Mouse (Mus musculus): Measurements from ENCODE around the gene B4galnt4. TPM values are rescaled to one million over a fixed set of nuclear protein-coding genes. Genes with fewer than 3 reads are reported as not detected.

The B4galnt4 gene
- total RNA-seq, 2 experiments from 2014 or later = not detected

- peak; percentile 78 for DNase-seq
These were observed 19.2 kb upstream of the B4galnt4 start for GRCm38 (mm10) chr7:141041661-141042060.

DNA sequence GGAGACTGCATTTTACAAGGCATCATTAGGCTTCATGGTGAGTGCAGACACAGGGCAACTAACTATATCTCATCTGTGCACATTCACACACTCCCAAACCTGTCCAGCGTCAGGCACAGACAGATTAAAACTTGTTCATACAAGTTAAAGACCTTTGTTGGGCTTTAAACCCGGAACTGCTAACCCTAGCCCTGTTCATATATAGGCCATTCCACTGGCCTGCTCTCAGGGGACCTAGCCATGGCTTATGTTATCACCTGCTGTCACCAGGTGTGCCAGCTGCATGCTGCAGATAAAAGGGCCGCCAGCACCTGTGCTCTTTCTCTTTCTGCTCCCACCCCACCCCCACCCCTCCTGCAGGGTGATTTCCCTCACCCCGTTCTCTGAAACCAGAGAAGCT is 18.4 kb upstream of the B4galnt4 start:
- no peak for DNase-seq

GRCm38 (mm10) chr7:141046931-141047580 is 13.8 kb upstream of the B4galnt4 start:
- peak; percentile 60 for DNase-seq

GRCm38 (mm10) chr7:141047581-141048225 is 13.2 kb upstream of the B4galnt4 start:
- peak; percentile 87 for DNase-seq

- DNase-seq = peak; percentile 87
These were observed 12.4 kb upstream of the B4galnt4 start for GRCm38 (mm10) chr7:141048226-141049218.

- DNase-seq = no peak
These were observed 11.6 kb upstream of the B4galnt4 start for GRCm38 (mm10) chr7:141049326-141049725.

GRCm38 (mm10) chr7:141051060-141051685 is 9.7 kb upstream of the B4galnt4 start:
- DNase-seq = no peak

DNA sequence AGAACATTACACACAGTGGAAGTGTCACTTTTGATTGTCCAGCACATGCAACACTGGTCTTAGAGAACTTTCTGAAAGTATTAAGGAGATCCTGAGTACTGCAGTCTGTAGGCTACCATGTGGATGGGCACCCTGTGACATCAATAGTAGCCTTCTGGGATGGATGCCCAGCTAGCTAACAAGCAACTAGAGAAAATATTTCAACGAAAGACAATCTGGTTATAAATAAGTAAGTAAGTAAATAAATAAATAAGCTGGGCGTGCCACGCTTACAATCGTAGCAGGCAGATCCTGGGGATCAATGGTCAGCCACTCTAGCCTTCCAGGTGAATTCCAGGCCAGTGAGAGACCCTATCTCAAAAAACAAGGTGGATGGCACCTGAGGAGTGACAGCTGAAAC is 8.9 kb upstream of the B4galnt4 start:
- no peak for DNase-seq

- DNase-seq = no peak
These were observed 8.5 kb upstream of the B4galnt4 start for GRCm38 (mm10) chr7:141052421-141052820.

DNA sequence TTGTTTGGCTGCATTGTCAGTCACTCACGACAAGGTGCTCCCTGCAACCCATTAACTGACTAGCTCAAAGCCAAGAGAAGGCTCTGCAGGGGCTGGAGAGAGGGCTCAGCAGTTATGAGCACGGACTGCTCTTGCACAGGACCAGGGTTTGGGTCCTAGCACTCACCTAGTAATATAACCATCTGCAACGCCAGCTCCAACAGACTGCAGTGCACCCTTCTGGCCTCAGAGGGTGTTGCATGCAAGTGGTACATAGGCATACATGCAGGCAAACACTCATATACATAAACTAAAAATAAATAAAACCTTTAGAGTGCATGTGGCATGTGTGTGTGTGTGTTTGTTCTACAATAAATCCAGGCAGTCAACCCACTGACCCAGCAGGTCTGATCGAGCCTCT is 5.1 kb upstream of the B4galnt4 start:
- no peak for DNase-seq

GRCm38 (mm10) chr7:141056976-141057375 is 3.9 kb upstream of the B4galnt4 start:
- DNase-seq = no peak

- DNase-seq = no peak
These were observed 3.4 kb upstream of the B4galnt4 start for GRCm38 (mm10) chr7:141057541-141057940.

GRCm38 (mm10) chr7:141058601-141059341 is 2.1 kb upstream of the B4galnt4 start:
- DNase-seq = no peak

- DNase-seq = no peak
These were observed 975 bp upstream of the B4galnt4 start for GRCm38 (mm10) chr7:141059929-141060328.

DNA sequence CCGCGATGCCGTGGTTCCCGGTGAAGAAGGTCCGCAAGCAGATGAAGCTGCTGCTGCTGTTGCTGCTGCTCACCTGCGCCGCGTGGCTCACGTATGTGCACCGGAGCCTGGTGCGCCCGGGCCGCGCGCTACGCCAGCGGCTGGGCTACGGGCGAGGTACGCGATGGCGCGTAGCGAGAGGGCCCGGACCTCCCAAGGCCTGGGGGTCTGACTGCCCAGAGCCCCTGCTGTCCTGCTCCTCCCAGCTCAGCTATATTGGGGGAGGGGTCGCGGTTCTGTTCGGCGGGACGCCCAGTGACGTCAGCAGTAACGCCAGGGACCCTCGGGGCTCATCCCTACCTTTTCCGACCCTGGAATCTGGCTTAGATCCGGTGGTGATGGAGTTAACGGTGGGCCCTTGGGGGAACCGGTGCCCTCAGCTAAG is 377 bp downstream of the B4galnt4 start:
- DNase-seq = no peak

- no peak for DNase-seq
These were observed 1.6 kb downstream of the B4galnt4 start for GRCm38 (mm10) chr7:141062525-141062924.

DNA sequence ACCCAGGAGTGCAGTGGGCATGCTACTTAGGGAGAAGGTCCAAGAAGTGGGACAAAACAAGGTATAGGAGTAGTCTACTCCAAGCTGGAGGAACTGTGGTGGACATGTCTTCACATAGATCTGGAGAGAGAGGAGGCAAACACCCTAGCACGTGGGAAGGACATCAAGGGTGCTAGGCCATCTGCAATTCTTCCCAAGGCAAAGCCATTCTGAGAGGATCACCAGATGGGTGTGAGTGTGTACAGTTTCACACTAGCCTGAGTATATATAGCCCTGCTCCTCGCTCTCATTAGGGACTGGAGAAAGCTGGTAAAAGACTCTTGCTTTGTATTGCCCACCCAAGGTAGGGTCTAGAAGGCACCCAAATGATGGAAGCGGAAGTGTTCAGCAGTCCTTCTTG is 2.4 kb downstream of the B4galnt4 start:
- no peak for DNase-seq

DNA sequence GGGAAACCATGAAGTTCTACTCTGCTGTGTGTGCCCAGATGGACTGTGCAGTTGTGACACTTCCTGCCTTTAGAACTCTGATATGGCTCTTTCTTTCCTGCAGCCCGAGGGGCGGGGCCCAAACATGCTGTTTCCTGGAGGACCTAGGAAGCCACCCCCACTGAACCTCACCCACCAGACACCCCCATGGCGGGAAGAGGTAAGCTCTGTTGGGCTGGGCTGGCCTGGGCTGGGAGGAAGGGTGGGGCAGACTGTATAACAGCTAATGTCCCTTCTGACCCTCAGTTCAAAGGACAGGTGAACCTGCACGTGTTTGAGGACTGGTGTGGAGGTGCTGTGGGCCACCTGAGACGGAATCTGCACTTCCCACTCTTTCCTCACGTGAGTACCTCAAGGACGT is 3.3 kb downstream of the B4galnt4 start:
- DNase-seq = no peak

GRCm38 (mm10) chr7:141064576-141064975 is 3.7 kb downstream of the B4galnt4 start:
- DNase-seq = no peak

GRCm38 (mm10) chr7:141068351-141068750 is 7.4 kb downstream of the B4galnt4 start:
- no peak for DNase-seq

- no peak for DNase-seq
These were observed 9.4 kb downstream of the B4galnt4 start for GRCm38 (mm10) chr7:141070058-141070862.
